Mouse (Mus musculus) G1E (cell line): ENCODE data around the gene Pla2g4b.

Experiments
- CTCF ChIP-seq: IDR thresholded peaks from 2 replicates; pipeline ENCODE4 v1.5.1; 2012; ENCODE audit warnings: low read depth, low read length, inconsistent platforms, mixed read lengths
- GATA1 ChIP-seq: IDR thresholded peaks from 2 replicates; pipeline ENCODE4 v1.6.1; 2012; ENCODE audit warnings: borderline replicate concordance, low read length, inconsistent platforms, mixed read lengths
- GATA2 ChIP-seq: IDR thresholded peaks from 2 replicates; pipeline ENCODE4 v1.6.1; 2012; ENCODE audit warnings: low read depth, low read length, inconsistent platforms, borderline replicate concordance
- POLR2AphosphoS5 ChIP-seq: IDR thresholded peaks from 2 replicates; pipeline ENCODE4 v1.6.1; 2012; ENCODE audit warnings: low read depth, low read length, inconsistent platforms; ENCODE audit not compliant: insufficient replicate concordance

DNA sequence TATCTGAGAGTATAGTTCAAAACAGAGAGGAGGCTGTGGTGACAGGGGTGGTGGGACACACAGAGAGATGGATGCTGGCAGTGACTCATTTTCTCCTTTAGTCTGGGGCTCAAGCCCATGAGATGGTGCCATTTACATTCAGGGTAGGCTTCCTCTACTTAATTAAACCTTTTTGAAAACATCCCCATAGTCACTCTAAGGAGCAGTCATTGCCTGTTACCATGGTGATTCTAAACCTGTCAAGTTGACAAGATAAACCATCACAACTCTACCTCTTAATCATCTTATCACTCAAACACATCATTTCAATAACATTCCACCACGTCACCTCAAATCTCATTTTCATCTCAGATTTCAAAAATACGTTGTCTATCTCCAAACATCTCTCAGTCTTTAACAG is 29.2 kb upstream of the Pla2g4b start:
- TF ChIP-seq GATA2 (no peak), CTCF (no peak), GATA1 (no peak), POLR2AphosphoS5 (no peak)
